Mouse (Mus musculus): ENCODE measurements at regions not wholly inside any gene's neighbourhood (a gene's known extent, or its start where the extent isn't known, plus 50 kb on each side); places are given as distances from the start of the nearest gene placed in this dataset.

DNA sequence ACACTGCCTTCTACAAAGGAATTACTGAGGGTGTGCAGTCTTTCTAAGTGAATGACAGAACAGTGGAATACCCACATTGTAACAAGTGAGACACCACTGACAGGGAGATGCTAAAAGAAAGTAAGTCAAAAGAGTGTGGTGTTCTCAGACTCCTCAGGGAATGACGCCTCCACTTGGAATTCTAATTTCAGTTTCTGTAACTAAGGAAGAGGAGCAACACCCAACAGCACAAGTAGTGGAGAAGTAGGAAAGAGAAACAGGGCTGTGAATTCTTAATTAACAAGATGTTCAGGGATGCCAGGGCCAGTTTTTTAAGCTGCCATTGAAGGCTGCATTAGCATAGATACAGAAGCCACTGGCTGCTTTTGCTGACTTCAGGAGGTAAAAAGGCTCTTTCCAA is 81.4 kb downstream of the Fscb start:
- TF ChIP-seq CTCF (IDR thresholded peaks at IDR 0.05; ENCODE audit: borderline replicate concordance, extremely low read depth, insufficient read depth, insufficient read length) (no peak), POLR2A (IDR thresholded peaks at IDR 0.05; ENCODE audit: borderline replicate concordance, extremely low read depth, insufficient read depth, insufficient read length, poor library complexity, severe bottlenecking) (no peak)
